Mouse (Mus musculus): ENCODE results near the gene Wdr95. TPM values are rescaled to one million over a fixed set of nuclear protein-coding genes. Genes with fewer than 3 reads are reported as not detected.

Gene Wdr95
- polyA plus RNA-seq, 1 experiment from 2014 or later = not detected

- no peaks in the 10 kb centered on the region for H3K27me3 ChIP-seq (replicated peaks; ENCODE audit: control insufficient read depth, insufficient read depth, low read length)
- H3K4me2 ChIP-seq = no peak overlapping the region
- H3K4me3 ChIP-seq (ENCODE audit: low read depth, low read length) = no peak overlapping the region
- ATAC-seq (replicated peaks; ENCODE audit: low FRiP score) (no peak), DNase-seq (ENCODE audit: low spot score) (no peak)
- H3K36me3 ChIP-seq (ENCODE audit: control insufficient read depth, insufficient read depth, low read length) = no peaks in the 10 kb centered on the region
- H3K4me1 ChIP-seq (replicated peaks; ENCODE audit: control insufficient read depth, insufficient read depth, low read length) = no peaks in the 10 kb centered on the region
- 57% methylated on average over 6 of the region's 6 CpGs for WGBS
- no peaks in the 10 kb centered on the region for H3K9me3 ChIP-seq (ENCODE audit: control insufficient read depth, low read length)
- no peak overlapping the region for H3K9ac ChIP-seq (ENCODE audit: low read depth, low read length)
- no peak overlapping the region for H3K27ac ChIP-seq (ENCODE audit: low read depth, low read length)
Observed at GRCm38 (mm10) chr5:149495655-149496054, 32.8 kb upstream of the Wdr95 start.

- Histone ChIP-seq H3K4me1 (replicated peaks; ENCODE audit: control insufficient read depth, insufficient read depth, low read length) (no peaks in the 10 kb centered on the region), H3K4me2 (no peak overlapping the region), H3K9ac (ENCODE audit: low read depth, low read length) (no peak overlapping the region), H3K9me3 (ENCODE audit: control insufficient read depth, low read length) (no peaks in the 10 kb centered on the region), H3K27me3 (replicated peaks; ENCODE audit: control insufficient read depth, insufficient read depth, low read length) (no peaks in the 10 kb centered on the region), H3K36me3 (ENCODE audit: control insufficient read depth, insufficient read depth, low read length) (no peaks in the 10 kb centered on the region), H3K27ac (ENCODE audit: low read depth, low read length) (no peak overlapping the region), H3K4me3 (ENCODE audit: low read depth, low read length) (no peak overlapping the region)
- ATAC-seq (replicated peaks; ENCODE audit: low FRiP score) (no peak), DNase-seq (ENCODE audit: low spot score) (no peak)
- 71% methylated on average over 12 of the region's 12 CpGs for WGBS
Observed at GRCm38 (mm10) chr5:149496401-149497066, 31.9 kb upstream of the Wdr95 start.

GRCm38 (mm10) chr5:149499936-149500335 lies 28.5 kb upstream of the Wdr95 start:
- 58% methylated on average over 4 of the region's 4 CpGs for WGBS
- H3K9ac ChIP-seq (ENCODE audit: low read depth, low read length) = no peak overlapping the region
- H3K4me1 ChIP-seq (replicated peaks; ENCODE audit: control insufficient read depth, insufficient read depth, low read length) = no peaks in the 10 kb centered on the region
- H3K27me3 ChIP-seq (replicated peaks; ENCODE audit: control insufficient read depth, insufficient read depth, low read length) = no peaks in the 10 kb centered on the region
- no peak for DNase-seq (ENCODE audit: low spot score)
- H3K9me3 ChIP-seq (ENCODE audit: control insufficient read depth, low read length) = no peaks in the 10 kb centered on the region
- ATAC-seq (replicated peaks; ENCODE audit: low FRiP score) = no peak
- no peak overlapping the region for H3K4me2 ChIP-seq
- H3K36me3 ChIP-seq (ENCODE audit: control insufficient read depth, insufficient read depth, low read length) = no peaks in the 10 kb centered on the region
- H3K27ac ChIP-seq (ENCODE audit: low read depth, low read length) = no peak overlapping the region
- H3K4me3 ChIP-seq (ENCODE audit: low read depth, low read length) = no peak overlapping the region

GRCm38 (mm10) chr5:149503423-149504175 lies 24.9 kb upstream of the Wdr95 start:
- DNase-seq (ENCODE audit: low spot score) (no peak), ATAC-seq (replicated peaks; ENCODE audit: low FRiP score) (no peak)
- 80% methylated on average over 23 of the region's 23 CpGs for WGBS
- Histone ChIP-seq H3K4me1 (replicated peaks; ENCODE audit: control insufficient read depth, insufficient read depth, low read length) (no peaks in the 10 kb centered on the region), H3K9ac (ENCODE audit: low read depth, low read length) (no peak overlapping the region), H3K27me3 (replicated peaks; ENCODE audit: control insufficient read depth, insufficient read depth, low read length) (no peaks in the 10 kb centered on the region), H3K36me3 (ENCODE audit: control insufficient read depth, insufficient read depth, low read length) (no peaks in the 10 kb centered on the region), H3K27ac (ENCODE audit: low read depth, low read length) (no peak overlapping the region), H3K4me3 (ENCODE audit: low read depth, low read length) (no peak overlapping the region), H3K4me2 (no peak overlapping the region), H3K9me3 (ENCODE audit: control insufficient read depth, low read length) (no peaks in the 10 kb centered on the region)

GRCm38 (mm10) chr5:149504985-149505384 lies 23.5 kb upstream of the Wdr95 start:
- ATAC-seq (replicated peaks; ENCODE audit: low FRiP score) (no peak), DNase-seq (ENCODE audit: low spot score) (no peak)
- Histone ChIP-seq H3K27ac (ENCODE audit: low read depth, low read length) (no peak overlapping the region), H3K9me3 (ENCODE audit: control insufficient read depth, low read length) (no peaks in the 10 kb centered on the region), H3K27me3 (replicated peaks; ENCODE audit: control insufficient read depth, insufficient read depth, low read length) (no peaks in the 10 kb centered on the region), H3K9ac (ENCODE audit: low read depth, low read length) (no peak overlapping the region), H3K4me3 (ENCODE audit: low read depth, low read length) (no peak overlapping the region), H3K4me1 (replicated peaks; ENCODE audit: control insufficient read depth, insufficient read depth, low read length) (no peaks in the 10 kb centered on the region), H3K36me3 (ENCODE audit: control insufficient read depth, insufficient read depth, low read length) (no peaks in the 10 kb centered on the region), H3K4me2 (no peak overlapping the region)
- 78% methylated on average over 8 of the region's 8 CpGs for WGBS

GRCm38 (mm10) chr5:149506033-149506432 lies 22.4 kb upstream of the Wdr95 start:
- Histone ChIP-seq H3K9me3 (ENCODE audit: control insufficient read depth, low read length) (no peaks in the 10 kb centered on the region), H3K4me2 (no peak overlapping the region), H3K27me3 (replicated peaks; ENCODE audit: control insufficient read depth, insufficient read depth, low read length) (no peaks in the 10 kb centered on the region), H3K27ac (ENCODE audit: low read depth, low read length) (no peak overlapping the region), H3K4me3 (ENCODE audit: low read depth, low read length) (no peak overlapping the region), H3K9ac (ENCODE audit: low read depth, low read length) (no peak overlapping the region), H3K36me3 (ENCODE audit: control insufficient read depth, insufficient read depth, low read length) (no peaks in the 10 kb centered on the region), H3K4me1 (replicated peaks; ENCODE audit: control insufficient read depth, insufficient read depth, low read length) (no peaks in the 10 kb centered on the region)
- ATAC-seq (replicated peaks; ENCODE audit: low FRiP score) (no peak), DNase-seq (ENCODE audit: low spot score) (no peak)
- 94% methylated on average over 2 of the region's 2 CpGs for WGBS

- DNase-seq (ENCODE audit: low spot score) = no peak
- Histone ChIP-seq H3K9ac (ENCODE audit: low read depth, low read length) (no peak overlapping the region), H3K4me1 (replicated peaks; ENCODE audit: control insufficient read depth, insufficient read depth, low read length) (no peaks in the 10 kb centered on the region), H3K36me3 (ENCODE audit: control insufficient read depth, insufficient read depth, low read length) (no peaks in the 10 kb centered on the region), H3K4me2 (no peak overlapping the region), H3K27me3 (replicated peaks; ENCODE audit: control insufficient read depth, insufficient read depth, low read length) (no peaks in the 10 kb centered on the region), H3K4me3 (ENCODE audit: low read depth, low read length) (no peak overlapping the region), H3K27ac (ENCODE audit: low read depth, low read length) (no peak overlapping the region), H3K9me3 (ENCODE audit: control insufficient read depth, low read length) (no peaks in the 10 kb centered on the region)
- no peak for ATAC-seq (replicated peaks; ENCODE audit: low FRiP score)
- 67% methylated on average over 20 of the region's 20 CpGs for WGBS
Observed at GRCm38 (mm10) chr5:149508094-149509029, 20.1 kb upstream of the Wdr95 start.

GRCm38 (mm10) chr5:149510323-149510722 lies 18.2 kb upstream of the Wdr95 start:
- no peaks in the 10 kb centered on the region for H3K4me1 ChIP-seq (replicated peaks; ENCODE audit: control insufficient read depth, insufficient read depth, low read length)
- no peak for DNase-seq (ENCODE audit: low spot score)
- no peak overlapping the region for H3K9ac ChIP-seq (ENCODE audit: low read depth, low read length)
- H3K36me3 ChIP-seq (ENCODE audit: control insufficient read depth, insufficient read depth, low read length) = no peaks in the 10 kb centered on the region
- no peak overlapping the region for H3K4me3 ChIP-seq (ENCODE audit: low read depth, low read length)
- ATAC-seq (replicated peaks; ENCODE audit: low FRiP score) = no peak
- H3K27ac ChIP-seq (ENCODE audit: low read depth, low read length) = no peak overlapping the region
- H3K4me2 ChIP-seq = no peak overlapping the region
- H3K27me3 ChIP-seq (replicated peaks; ENCODE audit: control insufficient read depth, insufficient read depth, low read length) = no peaks in the 10 kb centered on the region
- WGBS = 82% methylated on average over 13 of the region's 13 CpGs
- no peaks in the 10 kb centered on the region for H3K9me3 ChIP-seq (ENCODE audit: control insufficient read depth, low read length)

All from liver, embryonic 11.5 days (tissue).